Mouse (Mus musculus) kidney, adult 9 months (tissue): ENCODE results near the gene Dcp1b.
A peak's percentile ranks its signal among the peaks of the same experiment; 100 is the strongest.

Experiments
- DNase-seq: peaks from one replicate; pipeline ENCODE4 v3.0.0; 2022

Dcp1b gene

GRCm38 (mm10) chr6:119175078-119175853 is at the start of gene Dcp1b:
Gene Dcp1b (plus strand): TSS chr6:119175253.
- DNase-seq = peak; percentile 87

DNA sequence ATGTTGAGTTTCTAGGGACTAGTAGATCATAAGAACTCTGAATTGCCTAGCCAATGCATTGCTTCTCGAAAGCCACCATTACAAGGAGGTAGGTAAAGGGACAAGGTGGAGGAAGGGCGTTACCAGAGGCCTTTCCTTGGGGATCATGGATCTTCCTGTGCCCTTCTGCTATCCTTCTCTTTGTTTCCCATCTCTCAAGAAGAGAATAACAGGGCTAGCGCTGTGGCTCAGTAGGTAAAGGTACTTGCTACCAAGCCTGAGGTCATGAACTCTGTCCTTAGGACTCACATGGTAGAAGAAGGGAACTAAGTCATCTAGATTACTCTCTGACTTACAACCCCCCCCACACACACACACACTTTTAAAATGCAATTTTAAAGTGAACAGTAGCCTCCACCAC is 48.1 kb upstream of the Dcp1b start:
- DNase-seq = no peak

DNA sequence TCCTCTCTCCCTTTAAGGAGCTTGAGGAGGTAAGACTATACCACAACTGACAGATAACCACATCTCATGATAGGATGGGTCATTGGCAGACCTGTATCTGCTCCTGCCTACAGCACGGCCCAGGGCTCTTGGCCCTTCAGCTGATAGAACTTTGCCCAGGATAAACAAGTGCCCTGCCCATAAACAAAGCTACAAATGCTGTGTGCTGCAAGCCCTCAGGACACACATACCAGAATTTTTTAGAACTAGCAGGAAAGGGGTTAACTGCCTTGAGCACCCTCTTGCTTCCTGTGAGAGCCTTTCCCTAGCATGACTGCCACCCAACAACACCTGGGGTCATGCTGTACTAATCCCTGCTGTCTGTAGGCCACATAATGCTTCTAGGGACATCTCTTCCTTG is 47.0 kb upstream of the Dcp1b start:
- no peak for DNase-seq

DNA sequence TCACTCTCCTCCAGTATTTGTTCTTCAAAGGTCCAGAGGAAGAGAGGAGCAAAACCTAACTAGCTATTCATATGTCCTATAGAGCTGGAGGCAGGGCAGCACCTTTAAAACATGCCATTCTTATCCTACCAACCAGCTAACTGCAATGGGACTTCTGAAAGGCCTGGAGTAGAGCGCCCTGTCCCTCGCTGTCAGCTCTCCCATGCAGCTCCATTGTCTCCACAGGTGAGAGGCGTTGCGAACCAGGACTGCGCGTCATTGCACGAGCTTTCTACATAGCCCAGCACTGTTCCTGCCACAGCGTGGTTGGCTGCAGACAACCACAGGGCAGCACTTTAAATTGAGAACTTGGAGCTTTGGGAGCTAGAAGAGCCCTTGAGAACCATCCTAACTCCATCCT is 46.5 kb upstream of the Dcp1b start:
- DNase-seq = no peak

DNA sequence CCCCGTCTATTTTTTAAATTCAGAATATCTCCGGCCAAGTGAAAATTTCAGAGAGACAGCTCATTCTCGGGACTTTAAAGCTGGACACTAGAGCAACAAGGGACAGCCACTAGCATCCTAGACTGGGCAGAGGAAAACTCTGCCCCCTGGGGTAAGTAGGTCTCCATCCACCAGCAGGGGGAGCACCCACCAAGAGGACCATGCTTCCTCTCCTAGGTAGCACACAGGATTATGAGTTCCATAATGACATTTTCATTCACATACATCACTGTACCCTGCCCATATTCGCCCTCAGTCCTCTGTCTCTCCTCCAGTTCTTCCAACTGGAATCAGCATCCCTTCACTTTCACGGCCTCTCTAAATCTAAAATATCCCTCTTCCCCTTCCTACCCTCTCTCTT is 45.4 kb upstream of the Dcp1b start:
- DNase-seq = peak; percentile 47

DNA sequence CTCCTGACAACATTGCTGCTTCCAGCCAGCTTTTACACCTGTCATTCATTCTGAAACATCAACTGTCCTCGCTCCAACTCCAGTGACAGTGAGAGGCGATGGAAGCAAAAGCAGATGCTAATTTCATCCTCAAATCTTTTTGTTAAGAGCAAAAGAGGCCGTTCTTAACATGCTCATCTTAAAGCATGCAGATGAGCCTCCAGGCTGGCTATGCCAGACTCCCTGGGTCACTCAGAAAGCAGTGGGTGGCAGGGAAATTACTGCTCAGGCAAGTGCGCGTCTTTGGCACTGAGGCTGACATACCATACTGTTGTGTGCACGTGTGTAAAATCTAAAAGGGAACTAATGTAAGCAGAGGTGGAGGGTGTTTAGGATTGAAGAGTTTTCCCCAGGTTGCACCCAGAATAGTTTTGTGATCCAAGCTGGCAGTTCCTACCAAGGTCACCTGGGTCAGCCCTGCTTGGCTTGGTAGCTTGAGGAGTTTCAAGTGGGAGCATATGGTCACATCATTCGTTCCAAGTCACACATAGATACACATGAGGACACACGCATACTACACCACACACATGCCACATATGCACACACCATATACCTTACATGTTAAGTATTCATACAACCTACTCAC is 42.8 kb upstream of the Dcp1b start:
- DNase-seq = no peak

DNA sequence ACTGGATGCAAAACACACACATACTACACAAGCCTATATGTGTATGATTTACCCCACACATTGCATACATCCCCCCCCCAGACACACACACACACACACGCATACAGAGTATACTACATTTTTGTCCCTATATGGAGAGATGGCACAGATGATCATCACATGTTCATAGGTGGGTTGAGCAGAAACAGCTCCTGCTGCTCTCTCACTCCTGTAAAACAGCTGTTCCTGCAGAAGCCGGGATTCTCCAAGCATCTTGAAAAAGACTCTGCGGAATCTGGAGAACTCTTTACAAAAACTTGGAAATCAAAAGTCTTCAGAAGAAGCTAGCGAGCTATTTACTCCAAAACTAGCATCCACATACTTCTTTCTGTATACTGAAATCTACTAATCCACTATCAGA is 42.2 kb upstream of the Dcp1b start:
- no peak for DNase-seq

DNA sequence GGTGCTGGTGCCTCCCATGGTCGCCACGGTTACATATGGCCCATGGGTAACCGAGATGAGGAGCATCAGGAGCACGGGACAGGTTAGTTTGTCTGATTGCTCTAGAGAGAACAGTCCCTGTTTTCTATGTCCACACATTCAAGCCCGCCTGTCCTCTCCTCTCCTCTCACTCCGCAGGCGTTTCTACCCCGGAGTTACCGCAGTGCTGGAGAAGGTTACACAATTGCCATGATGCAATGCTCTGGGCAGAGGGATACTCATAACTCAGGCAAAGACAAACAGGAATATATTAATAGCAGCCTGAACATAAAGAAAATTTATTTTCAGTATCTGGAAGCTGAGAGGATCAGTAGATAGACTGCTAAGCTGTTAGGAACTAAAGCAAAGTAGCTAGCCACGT is 37.3 kb upstream of the Dcp1b start:
- no peak for DNase-seq

DNA sequence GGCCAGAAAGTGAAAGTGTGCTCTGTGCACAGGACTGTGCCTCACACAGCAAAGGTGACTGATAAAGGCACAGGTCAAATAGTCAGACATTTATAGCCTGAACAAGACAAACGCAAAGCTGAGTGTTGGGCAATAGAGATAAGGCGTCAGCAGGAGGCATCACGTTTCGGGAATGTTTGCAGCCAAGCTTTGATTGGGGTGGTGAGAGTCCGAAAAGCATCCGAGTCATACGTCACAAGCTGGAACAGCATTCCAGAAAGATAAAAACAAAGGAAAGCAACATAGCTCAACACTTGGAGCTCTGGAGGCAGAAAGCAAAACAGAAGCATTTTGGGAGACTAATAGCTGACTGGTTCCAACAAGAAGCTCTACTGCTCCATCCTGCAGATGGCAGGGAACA is 35.5 kb upstream of the Dcp1b start:
- DNase-seq = no peak

DNA sequence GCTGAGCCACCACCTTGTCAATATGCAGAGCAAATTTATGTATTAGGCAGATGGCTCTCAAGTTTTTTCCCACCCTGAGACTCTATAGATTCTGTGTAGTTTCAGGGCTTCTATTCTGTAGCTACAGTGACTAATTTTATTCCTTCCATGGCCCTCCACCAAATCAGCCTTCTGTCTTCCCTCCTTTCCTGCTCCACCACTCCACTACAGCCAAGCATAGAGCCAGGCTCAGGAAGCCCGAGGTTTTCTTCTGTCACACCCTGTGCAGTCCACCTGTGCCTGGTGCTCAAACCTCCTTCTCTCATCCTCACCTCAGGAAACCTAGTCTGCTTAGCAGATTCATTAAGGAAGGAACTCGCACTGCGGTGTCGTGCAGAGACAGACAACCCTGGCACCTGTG is 29.9 kb upstream of the Dcp1b start:
- no peak for DNase-seq

DNA sequence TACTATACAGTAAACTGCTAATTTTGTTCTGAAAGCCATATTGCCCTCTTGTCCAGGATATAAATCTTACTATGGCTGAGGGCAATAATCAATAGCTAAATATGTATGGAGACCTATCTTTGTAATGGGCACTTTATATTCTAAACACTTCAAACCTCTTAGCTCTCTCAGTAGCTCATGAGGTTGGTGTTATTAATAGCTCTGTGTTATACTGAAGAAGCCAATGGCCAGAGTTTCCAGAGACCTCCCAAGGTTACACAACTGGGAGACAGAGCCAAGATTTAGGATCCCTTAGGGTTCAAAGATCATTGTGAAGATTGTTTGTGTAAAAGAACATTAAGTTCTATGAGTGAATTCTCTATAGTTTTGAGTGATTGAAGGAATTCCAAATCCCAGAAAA is 9.4 kb upstream of the Dcp1b start:
- no peak for DNase-seq

GRCm38 (mm10) chr6:119174307-119175074 is 562 bp upstream of the Dcp1b start:
- DNase-seq = no peak

DNA sequence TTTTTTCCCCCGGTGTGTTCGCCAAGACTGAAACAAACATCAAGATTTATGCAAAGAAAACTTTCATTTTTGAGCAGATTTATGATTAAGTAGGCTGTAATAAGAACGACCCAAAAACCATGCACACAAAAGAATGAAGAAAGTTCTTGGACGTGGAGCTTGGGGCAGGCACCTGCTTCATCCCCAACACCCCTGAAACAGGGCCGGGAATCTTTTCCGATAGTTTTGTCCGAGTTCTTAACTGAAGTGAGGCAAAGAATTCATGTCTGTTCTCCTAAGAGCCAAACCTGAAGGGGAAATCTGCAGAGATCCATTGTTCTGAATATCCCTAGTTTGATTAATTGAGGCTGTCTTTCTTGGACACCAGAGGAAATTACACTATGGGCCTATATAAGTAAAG is 1.1 kb downstream of the Dcp1b start:
- no peak for DNase-seq

GRCm38 (mm10) chr6:119177101-119177500 is 2.0 kb downstream of the Dcp1b start:
- DNase-seq = peak; percentile 20

- no peak for DNase-seq
Measured at GRCm38 (mm10) chr6:119180188-119180587, 5.1 kb downstream of the Dcp1b start.

GRCm38 (mm10) chr6:119182211-119182610 is 7.2 kb downstream of the Dcp1b start:
- DNase-seq = no peak

- no peak for DNase-seq
Measured at GRCm38 (mm10) chr6:119183781-119184180, 8.7 kb downstream of the Dcp1b start.

DNA sequence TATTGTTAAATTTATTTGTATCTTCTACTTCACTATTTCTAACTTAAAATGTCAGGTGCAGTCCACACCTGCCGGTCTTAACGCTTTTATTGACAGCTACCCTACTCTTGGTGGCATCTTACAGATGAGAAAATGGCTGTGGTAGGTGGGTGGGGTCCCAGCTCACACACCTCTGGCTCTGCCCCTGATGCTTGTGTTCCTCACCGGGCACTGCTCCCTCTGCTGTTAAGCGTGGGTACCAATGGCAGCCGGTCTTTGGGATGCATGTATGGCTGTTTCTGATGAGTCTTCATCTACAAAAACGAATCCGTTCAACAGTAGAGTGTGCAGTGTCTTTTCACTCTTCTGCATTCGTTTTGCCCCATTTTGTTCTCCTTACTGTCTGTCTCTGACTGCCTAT is 11.6 kb downstream of the Dcp1b start:
- no peak for DNase-seq

- no peak for DNase-seq
Measured at GRCm38 (mm10) chr6:119187631-119188030, 12.6 kb downstream of the Dcp1b start.

GRCm38 (mm10) chr6:119191478-119191877 is 16.4 kb downstream of the Dcp1b start:
- DNase-seq = no peak

DNA sequence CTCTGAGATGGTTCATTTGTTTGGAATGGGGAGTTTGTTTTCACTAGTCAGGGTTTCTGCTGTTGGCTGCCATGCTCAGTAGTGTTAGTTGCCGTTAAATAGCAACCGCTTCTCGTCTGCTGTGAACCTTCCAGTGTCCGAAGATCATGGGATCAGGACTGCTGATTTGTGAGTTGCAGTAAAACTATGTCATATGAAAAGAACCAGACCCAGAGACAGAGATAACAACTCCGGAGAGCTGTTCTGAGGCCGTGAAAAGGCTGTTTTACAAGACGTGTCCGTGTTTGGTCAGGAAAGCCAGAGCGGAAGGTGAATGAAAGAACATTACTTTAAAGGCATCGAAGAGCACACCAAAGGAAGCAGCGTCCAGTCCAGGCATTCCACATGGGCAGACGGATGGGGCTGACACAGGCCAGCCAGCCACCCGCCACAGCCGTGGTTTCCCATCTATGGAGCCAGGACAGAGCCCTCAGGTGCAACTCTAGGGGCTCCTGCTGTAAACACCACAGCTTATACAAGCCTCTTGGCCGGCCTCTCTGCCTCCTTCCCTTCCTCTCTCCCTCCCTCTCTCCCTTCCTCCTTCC is 18.6 kb downstream of the Dcp1b start:
- DNase-seq = no peak

- no peak for DNase-seq
Measured at GRCm38 (mm10) chr6:119194161-119194560, 19.1 kb downstream of the Dcp1b start.

- DNase-seq = no peak
Measured at GRCm38 (mm10) chr6:119194601-119195000, 19.5 kb downstream of the Dcp1b start.
